Mouse (Mus musculus) lung, postnatal 0 days (tissue): ENCODE measurements around the gene Gabbr2.

ENCODE experiments used
- CTCF ChIP-seq: IDR thresholded peaks from 2 replicates; pipeline ENCODE4 v1.5.1; 2016; ENCODE audit warnings: antibody characterized with exemption, mild to moderate bottlenecking
- EP300 ChIP-seq: IDR thresholded peaks from 2 replicates; pipeline ENCODE4 v1.6.1; 2016; ENCODE audit warnings: antibody characterized with exemption, mild to moderate bottlenecking, control low read depth

DNA sequence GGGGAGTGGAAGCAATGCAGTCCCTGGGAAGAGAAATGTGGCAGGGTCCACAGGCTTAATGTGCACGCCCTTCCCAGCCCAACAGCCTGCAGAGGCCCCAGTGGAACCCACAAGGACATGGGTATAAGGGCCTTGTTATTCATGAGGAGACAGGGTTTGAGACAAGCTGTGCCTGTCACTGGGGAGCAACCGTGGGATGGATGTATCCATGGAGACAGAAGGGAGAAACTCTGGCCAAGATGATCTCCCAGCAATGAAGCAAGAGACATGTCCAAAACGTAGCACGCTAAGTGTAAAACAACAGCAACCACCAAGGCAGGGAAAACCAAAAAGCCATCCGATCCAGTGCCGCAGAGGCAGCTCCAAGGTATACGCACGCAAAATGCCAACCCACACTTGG lies 246.1 kb downstream of the Gabbr2 start:
- TF ChIP-seq CTCF (no peak), EP300 (no peak)
